Mouse (Mus musculus): ENCODE results near the gene Parp1.

The Parp1 gene

DNA sequence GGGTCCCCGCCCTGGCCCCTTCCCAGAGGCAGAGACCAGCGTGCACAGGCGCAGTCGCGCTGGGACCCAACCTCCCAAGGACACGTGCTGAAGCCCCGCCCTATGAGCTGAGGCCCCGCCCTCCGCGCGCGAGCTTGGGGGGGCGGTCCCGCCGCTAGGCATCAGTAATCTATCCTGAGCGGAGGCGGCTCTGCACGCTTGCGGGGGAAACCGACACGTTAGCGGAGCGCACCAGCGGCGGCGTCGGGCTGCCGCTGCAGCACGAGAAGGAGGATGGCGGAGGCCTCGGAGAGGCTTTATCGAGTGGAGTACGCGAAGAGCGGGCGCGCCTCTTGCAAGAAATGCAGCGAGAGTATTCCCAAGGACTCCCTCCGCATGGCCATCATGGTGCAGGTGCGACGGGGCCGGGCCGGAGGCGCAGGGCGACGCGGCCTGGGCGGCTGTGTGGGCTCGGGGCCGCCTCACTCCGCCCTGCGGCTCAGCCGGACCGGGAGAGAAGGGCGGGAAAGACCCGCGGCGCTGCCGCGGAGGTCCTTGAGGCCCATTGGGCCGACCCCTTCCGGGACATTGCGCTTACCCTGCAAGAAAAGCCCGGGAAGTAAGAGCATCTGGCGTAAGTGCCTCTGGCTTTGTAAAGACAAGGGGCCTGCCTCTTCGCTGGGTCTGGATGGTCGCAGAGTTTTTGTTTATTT, at the start of gene Parp1:
Parp1 (plus strand) TSS at position 164 of the 692 bp plus-strand sequence.
- DNase-seq (ENCODE audit: low spot score) = peak; percentile 94

GRCm38 (mm10) chr1:180519520-180519919, 49.2 kb upstream of the Parp1 start:
- DNase-seq (ENCODE audit: low spot score) = no peak

- no peak for DNase-seq (ENCODE audit: low spot score)
Measured at GRCm38 (mm10) chr1:180520190-180520589, 48.5 kb upstream of the Parp1 start.

GRCm38 (mm10) chr1:180523320-180523719, 45.4 kb upstream of the Parp1 start:
- DNase-seq (ENCODE audit: low spot score) = no peak

GRCm38 (mm10) chr1:180525301-180525700, 43.4 kb upstream of the Parp1 start:
- no peak for DNase-seq (ENCODE audit: low spot score)

DNA sequence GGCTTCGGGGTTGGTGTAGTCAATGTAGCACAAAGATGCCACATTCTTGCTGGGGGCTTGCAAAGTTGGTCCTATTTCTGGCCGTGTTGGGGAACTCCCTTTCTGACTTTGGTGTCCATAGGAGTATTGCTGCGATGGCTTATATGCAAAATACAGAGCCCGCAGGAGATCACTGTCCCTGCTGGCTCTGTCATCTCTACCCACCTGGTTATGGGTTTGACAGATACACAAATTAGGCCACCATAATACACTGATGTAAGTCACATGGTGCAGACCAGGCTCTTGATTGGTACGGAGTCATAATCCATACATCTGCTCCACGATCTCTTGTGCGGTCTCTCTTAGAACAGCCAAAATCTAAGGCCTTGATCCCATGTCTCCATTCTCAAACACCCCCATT, 38.9 kb upstream of the Parp1 start:
- no peak for DNase-seq (ENCODE audit: low spot score)

GRCm38 (mm10) chr1:180530457-180531263, 38.1 kb upstream of the Parp1 start:
- no peak for DNase-seq (ENCODE audit: low spot score)

GRCm38 (mm10) chr1:180532671-180533070, 36.1 kb upstream of the Parp1 start:
- DNase-seq (ENCODE audit: low spot score) = no peak

- DNase-seq (ENCODE audit: low spot score) = no peak
Measured at GRCm38 (mm10) chr1:180536719-180537118, 32.0 kb upstream of the Parp1 start.

GRCm38 (mm10) chr1:180541251-180541650, 27.5 kb upstream of the Parp1 start:
- no peak for DNase-seq (ENCODE audit: low spot score)

DNA sequence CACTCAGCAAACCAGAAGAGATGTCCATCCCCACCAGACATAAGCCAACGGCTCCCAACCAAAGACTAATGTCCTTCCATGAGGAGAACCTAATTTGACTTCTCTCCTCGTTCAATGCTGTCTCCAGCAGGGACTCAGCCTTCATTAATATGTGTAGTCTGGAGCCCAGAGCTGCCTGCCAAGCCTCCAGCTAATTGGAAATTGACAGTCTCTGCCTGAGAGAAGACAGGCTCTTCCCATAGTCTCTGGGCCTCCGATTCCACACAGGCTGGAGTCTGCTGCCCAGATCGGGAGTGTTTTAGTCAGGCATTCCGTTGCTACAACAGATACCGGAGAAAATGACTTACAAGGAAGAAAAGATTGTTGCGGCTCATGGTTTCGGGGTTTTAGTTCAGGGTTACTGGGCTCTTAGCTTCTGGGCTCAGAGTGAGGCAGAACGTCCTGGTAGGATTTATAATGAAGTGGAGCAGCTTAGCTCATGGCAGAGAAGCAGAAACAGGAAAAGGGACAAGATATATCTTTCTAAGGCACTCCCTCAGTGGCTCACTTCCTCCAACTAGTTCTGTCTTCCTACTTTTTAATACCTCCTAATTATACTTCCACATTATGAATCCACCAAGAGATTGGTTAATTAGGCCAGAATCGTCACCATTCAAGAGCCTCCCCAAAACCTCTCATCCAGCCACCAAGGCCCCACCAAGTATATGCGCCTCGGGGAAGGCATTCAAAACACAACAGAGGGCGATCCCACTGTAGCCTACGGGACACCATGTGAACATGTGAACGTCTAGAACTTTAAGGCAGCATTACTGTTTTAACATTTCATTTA, 26.6 kb upstream of the Parp1 start:
- DNase-seq (ENCODE audit: low spot score) = no peak

DNA sequence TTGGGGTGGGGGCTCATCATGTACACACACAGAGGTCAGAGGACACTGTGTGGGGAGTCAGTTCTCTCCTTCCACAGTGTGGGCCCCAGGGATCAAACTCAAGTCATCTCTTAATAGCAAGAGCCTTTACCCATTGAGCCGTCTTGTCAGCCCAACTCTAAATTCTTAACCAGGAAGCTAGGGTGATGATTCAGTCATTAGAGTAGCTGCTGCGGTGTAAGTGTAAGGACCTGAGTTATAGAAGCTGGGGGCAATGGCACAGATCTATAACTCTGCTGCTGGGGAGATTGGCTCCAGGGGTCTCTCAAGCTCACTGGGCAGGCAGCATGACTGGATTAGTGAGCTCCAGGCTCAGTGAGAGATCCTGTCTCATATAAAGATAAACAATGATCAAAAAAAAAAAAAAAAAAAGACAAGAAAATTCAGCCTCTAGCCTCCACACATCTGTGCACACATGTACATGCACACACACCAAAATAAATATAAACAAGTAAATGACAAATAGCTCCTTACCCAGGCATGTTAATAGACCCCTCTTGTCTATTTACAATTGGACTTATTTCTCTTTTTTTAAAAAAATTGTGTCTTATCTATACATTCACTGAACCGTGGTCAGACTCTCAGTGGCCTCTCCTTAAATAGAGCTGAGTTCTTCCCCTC, 25.9 kb upstream of the Parp1 start:
- DNase-seq (ENCODE audit: low spot score) = no peak

- no peak for DNase-seq (ENCODE audit: low spot score)
Measured at GRCm38 (mm10) chr1:180545918-180546545, 22.7 kb upstream of the Parp1 start.

- DNase-seq (ENCODE audit: low spot score) = no peak
Measured at GRCm38 (mm10) chr1:180546798-180547750, 21.6 kb upstream of the Parp1 start.

DNA sequence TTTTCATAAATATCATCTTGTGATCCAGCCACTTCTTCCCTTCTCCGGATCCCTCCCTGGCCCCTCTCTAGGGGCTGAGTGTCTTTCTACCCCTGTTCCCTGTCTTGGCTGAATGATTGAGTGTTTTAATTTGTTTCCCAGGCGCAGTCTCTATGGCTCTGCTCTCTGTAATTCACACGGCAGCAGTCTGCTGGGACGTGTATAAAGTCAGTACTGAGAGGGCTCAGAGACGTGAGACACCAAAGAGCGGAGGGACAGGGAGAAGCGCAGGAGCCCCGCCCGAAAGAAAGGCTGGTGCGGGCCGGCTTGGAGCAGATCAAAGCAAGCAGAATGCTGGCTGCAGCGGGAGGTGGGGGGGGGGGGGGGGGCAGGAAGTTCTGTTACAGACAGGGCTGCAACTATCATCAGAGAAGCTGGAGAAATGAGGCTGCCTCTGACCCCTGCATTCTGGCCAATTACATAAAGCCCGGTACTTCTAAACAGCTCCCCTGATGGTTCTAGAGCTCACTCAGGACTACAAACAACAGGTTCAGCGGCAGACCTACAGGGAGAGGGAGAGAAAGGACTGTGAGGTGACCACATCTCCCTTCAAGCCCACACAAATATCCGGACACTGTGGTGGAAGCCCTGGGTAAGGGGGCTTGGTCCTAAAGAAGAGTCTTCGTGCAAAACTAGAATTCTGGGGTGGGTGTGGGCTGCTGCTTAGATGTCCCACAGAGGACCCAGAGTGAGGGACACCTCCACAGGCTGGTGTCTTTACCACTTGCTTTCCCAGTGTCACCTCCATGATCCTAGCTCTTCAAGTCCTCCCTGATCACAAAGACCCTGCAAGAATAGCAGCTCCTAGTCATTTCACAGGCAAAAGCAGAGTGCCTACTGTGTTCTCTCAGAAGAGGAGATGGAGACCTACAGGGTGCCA, 20.7 kb upstream of the Parp1 start:
- no peak for DNase-seq (ENCODE audit: low spot score)

- DNase-seq (ENCODE audit: low spot score) = no peak
Measured at GRCm38 (mm10) chr1:180549539-180550308, 19.0 kb upstream of the Parp1 start.

- DNase-seq (ENCODE audit: low spot score) = no peak
Measured at GRCm38 (mm10) chr1:180550770-180551169, 18.0 kb upstream of the Parp1 start.

- no peak for DNase-seq (ENCODE audit: low spot score)
Measured at GRCm38 (mm10) chr1:180556899-180557298, 11.8 kb upstream of the Parp1 start.
